Mouse (Mus musculus): Measurements from ENCODE around the gene Macrod1. TPM values are rescaled to one million over a fixed set of nuclear protein-coding genes. Genes with fewer than 3 reads are reported as not detected.

The Macrod1 gene
- total and polyA plus RNA-seq, 3 experiments, result 0.60 TPM; not detected in 2

DNA sequence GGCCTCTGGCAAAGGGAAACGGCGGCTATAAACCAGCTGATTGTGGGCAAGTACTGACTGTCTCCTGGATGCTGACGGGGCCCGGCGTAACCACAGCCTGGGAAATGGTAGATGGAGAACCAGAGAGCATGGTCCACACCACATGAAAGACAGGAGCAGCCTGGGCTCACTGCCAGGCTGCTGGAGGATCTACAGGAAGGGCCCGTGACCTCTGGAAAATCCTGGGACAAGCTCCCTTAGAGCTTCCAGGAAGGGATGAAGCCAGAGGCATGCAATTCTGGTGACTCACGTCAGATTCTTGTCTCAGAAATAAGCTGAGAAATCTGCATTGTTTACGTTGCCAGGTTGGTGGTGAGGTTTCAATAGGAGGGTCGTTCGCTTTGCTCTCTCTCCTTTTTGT is 1.8 kb upstream of the Macrod1 start:
- H3K27me3 ChIP-seq (ENCODE audit: insufficient read depth, low read length), result peaks cover 58% of the 10 kb centered on the region
- no peak for ATAC-seq (ENCODE audit: extremely low read depth, insufficient number of reproducible peaks, low FRiP score, poor library complexity, severe bottlenecking)

DNA sequence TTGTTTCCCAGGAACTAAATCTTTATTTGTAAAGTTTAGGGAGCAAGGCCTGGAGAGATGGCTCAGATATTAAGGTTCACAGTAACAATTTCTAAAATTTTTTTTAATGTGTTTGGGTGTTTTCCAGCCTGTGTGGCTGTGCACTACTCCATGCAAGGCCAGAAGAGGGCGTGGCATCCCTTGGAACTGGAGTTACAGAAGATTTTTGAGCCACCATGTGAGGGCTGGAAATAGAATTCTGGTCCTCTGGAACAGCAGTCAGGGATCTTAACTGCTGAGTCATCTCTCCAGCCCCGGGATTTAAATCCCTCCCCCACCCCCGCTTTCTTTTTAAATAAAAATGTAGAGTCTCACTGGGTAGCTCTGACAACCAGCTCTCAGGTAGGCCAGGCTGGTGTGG is 1.4 kb upstream of the Macrod1 start:
- DNase-seq (ENCODE audit: low spot score) (no peak), ATAC-seq (ENCODE audit: extremely low read depth, insufficient number of reproducible peaks, low FRiP score, poor library complexity, severe bottlenecking) (no peak)
- Histone ChIP-seq H3K9me3 (replicated peaks) (no peaks in the 10 kb centered on the region), H3K4me1 (ENCODE audit: insufficient read depth, low read depth, low read length) (peaks cover 17% of the 10 kb centered on the region), H3K27me3 (ENCODE audit: insufficient read depth, low read length) (peaks cover 59% of the 10 kb centered on the region), H3K36me3 (replicated peaks) (no peaks in the 10 kb centered on the region), H3K4me3 (ENCODE audit: low read depth, low read length) (no peak overlapping the region)
- TF ChIP-seq POLR2AphosphoS5 (IDR thresholded peaks at IDR 0.05; ENCODE audit: insufficient replicate concordance, low read depth, low read length) (no peak), GATA2 (IDR thresholded peaks at IDR 0.05; ENCODE audit: borderline replicate concordance, low read depth, low read length) (no peak), CTCF (IDR thresholded peaks at IDR 0.05; ENCODE audit: low read depth, low read length) (no peak), GATA1 (IDR thresholded peaks at IDR 0.05; ENCODE audit: borderline replicate concordance, low read length) (no peak), TAL1 (conservative IDR thresholded peaks at IDR 0.05; ENCODE audit: low read depth, low read length) (no peak)

More for the DNA sequence above, 1.8 kb upstream of the Macrod1 start:
- TF ChIP-seq POLR2AphosphoS5 (IDR thresholded peaks at IDR 0.05; ENCODE audit: insufficient replicate concordance, low read depth, low read length), result no peak
- no peak for TF ChIP-seq TAL1 (conservative IDR thresholded peaks at IDR 0.05; ENCODE audit: low read depth, low read length)
- TF ChIP-seq GATA1 (IDR thresholded peaks at IDR 0.05; ENCODE audit: borderline replicate concordance, low read length), result no peak
- no peak for TF ChIP-seq GATA2 (IDR thresholded peaks at IDR 0.05; ENCODE audit: borderline replicate concordance, low read depth, low read length)
- TF ChIP-seq CTCF (IDR thresholded peaks at IDR 0.05; ENCODE audit: low read depth, low read length), result no peak
- DNase-seq (ENCODE audit: low spot score), result no peak
- Histone ChIP-seq H3K4me1 (ENCODE audit: insufficient read depth, low read depth, low read length) (peaks cover 17% of the 10 kb centered on the region), H3K36me3 (replicated peaks) (no peaks in the 10 kb centered on the region), H3K9me3 (replicated peaks) (no peaks in the 10 kb centered on the region), H3K4me3 (ENCODE audit: low read depth, low read length) (no peak overlapping the region)

DNA sequence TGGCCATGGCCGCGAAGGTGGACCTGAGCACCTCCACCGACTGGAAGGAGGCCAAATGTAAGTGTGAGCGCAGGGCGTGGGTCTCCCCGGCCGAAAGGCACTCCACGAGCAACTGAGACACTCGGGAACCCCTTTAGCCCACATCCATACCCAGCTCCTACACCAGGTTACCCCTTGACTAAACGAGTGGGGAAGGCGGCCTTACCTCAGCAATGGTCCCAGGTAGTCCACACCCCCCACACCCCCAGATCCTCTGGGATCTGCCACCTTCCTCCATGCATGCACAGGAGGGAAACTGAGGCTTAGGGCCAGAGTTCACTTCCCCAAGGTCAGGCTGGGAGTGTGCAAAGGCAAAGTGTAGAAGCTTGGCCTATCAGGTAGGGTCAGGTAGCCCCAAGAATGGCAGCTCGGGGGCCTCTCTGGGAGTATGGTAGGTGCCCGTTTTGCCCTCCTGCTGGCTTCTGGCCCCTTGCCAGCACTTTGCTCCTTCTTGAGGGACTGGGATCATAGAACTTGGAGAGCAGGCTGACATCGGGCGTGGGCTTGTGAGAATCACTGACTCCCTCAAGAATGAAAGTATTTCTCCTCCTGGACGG is 614 bp downstream of the Macrod1 start:
- ATAC-seq (ENCODE audit: extremely low read depth, insufficient number of reproducible peaks, low FRiP score, poor library complexity, severe bottlenecking), result no peak
- DNase-seq (ENCODE audit: low spot score), result no peak
- peak overlapping the region; percentile 54; the same call in 1 of the 2 replicates for H3K4me3 ChIP-seq (ENCODE audit: low read depth, low read length)
- H3K9me3 ChIP-seq (replicated peaks), result no peaks in the 10 kb centered on the region
- H3K4me1 ChIP-seq (ENCODE audit: insufficient read depth, low read depth, low read length), result peaks cover 24% of the 10 kb centered on the region
- no peak for TF ChIP-seq POLR2AphosphoS5 (IDR thresholded peaks at IDR 0.05; ENCODE audit: insufficient replicate concordance, low read depth, low read length)
- no peak for TF ChIP-seq CTCF (IDR thresholded peaks at IDR 0.05; ENCODE audit: low read depth, low read length)
- TF ChIP-seq TAL1 (conservative IDR thresholded peaks at IDR 0.05; ENCODE audit: low read depth, low read length), result no peak
- TF ChIP-seq GATA1 (IDR thresholded peaks at IDR 0.05; ENCODE audit: borderline replicate concordance, low read length), result no peak
- TF ChIP-seq GATA2 (IDR thresholded peaks at IDR 0.05; ENCODE audit: borderline replicate concordance, low read depth, low read length), result no peak
- H3K36me3 ChIP-seq (replicated peaks), result no peaks in the 10 kb centered on the region
- H3K27me3 ChIP-seq (ENCODE audit: insufficient read depth, low read length), result peaks cover 66% of the 10 kb centered on the region

DNA sequence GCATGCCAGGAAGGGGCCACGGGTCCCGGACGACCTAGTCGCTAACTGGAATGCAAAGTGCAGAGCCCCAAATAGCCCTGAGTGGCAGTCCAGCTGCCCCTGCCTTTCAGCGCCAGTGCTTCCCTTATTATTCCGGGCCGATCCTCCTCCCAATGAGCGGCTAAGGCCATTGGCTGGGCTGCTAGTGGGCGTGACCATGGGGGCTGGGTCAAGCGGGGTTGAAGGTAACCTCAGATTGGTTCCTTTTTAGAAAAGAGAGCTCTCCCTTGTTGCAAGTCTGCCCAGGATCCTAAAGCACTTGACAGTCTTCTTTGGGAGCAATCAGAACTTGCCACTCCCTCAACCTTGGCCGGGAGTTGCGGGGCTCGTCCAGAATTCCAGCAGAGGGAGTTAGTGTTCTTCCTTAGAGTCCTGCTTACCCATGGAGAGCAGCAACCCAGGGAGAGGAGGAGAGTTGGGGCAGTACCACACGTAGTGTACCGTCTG is 1.2 kb downstream of the Macrod1 start:
- H3K36me3 ChIP-seq (replicated peaks), result no peaks in the 10 kb centered on the region
- H3K9me3 ChIP-seq (replicated peaks), result no peaks in the 10 kb centered on the region
- H3K4me1 ChIP-seq (ENCODE audit: insufficient read depth, low read depth, low read length), result peaks cover 24% of the 10 kb centered on the region
- DNase-seq (ENCODE audit: low spot score), result peak; percentile 42
- no peak for TF ChIP-seq POLR2AphosphoS5 (IDR thresholded peaks at IDR 0.05; ENCODE audit: insufficient replicate concordance, low read depth, low read length)
- no peak for TF ChIP-seq CTCF (IDR thresholded peaks at IDR 0.05; ENCODE audit: low read depth, low read length)
- no peak for TF ChIP-seq GATA1 (IDR thresholded peaks at IDR 0.05; ENCODE audit: borderline replicate concordance, low read length)
- TF ChIP-seq TAL1 (conservative IDR thresholded peaks at IDR 0.05; ENCODE audit: low read depth, low read length), result no peak
- TF ChIP-seq GATA2 (IDR thresholded peaks at IDR 0.05; ENCODE audit: borderline replicate concordance, low read depth, low read length), result no peak
- ATAC-seq (ENCODE audit: extremely low read depth, insufficient number of reproducible peaks, low FRiP score, poor library complexity, severe bottlenecking), result peak; percentile 57
- peaks cover 67% of the 10 kb centered on the region for H3K27me3 ChIP-seq (ENCODE audit: insufficient read depth, low read length)
- peak overlapping the region; percentile 42; the same call in 1 of the 2 replicates for H3K4me3 ChIP-seq (ENCODE audit: low read depth, low read length)

DNA sequence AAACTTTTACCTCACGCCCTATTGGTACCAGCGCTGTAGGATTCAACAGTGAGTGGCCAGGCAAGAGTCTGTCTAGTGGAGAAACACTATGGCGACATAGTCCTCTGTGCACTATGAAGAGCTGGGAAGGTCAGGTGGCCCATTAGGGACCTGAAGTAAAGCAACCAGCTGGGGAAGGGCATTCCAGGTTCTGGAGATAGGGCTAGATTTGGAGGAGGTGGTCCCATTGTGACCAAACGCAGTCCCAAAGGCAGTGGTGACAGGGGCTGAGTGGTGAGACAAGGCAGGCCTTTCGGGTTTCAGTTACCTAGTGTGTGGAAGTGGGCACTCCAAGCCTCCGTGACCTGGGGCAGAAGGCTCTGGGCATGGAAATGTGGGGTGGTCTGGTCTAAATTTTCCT is 1.9 kb downstream of the Macrod1 start:
- TF ChIP-seq GATA1 (IDR thresholded peaks at IDR 0.05; ENCODE audit: borderline replicate concordance, low read length) (no peak), GATA2 (IDR thresholded peaks at IDR 0.05; ENCODE audit: borderline replicate concordance, low read depth, low read length) (no peak), CTCF (IDR thresholded peaks at IDR 0.05; ENCODE audit: low read depth, low read length) (no peak), POLR2AphosphoS5 (IDR thresholded peaks at IDR 0.05; ENCODE audit: insufficient replicate concordance, low read depth, low read length) (no peak), TAL1 (conservative IDR thresholded peaks at IDR 0.05; ENCODE audit: low read depth, low read length) (no peak)
- ATAC-seq (ENCODE audit: extremely low read depth, insufficient number of reproducible peaks, low FRiP score, poor library complexity, severe bottlenecking) (no peak), DNase-seq (ENCODE audit: low spot score) (no peak)
- Histone ChIP-seq H3K36me3 (replicated peaks) (no peaks in the 10 kb centered on the region), H3K9me3 (replicated peaks) (no peaks in the 10 kb centered on the region), H3K27me3 (ENCODE audit: insufficient read depth, low read length) (peaks cover 71% of the 10 kb centered on the region), H3K4me3 (ENCODE audit: low read depth, low read length) (no peak overlapping the region), H3K4me1 (ENCODE audit: insufficient read depth, low read depth, low read length) (peaks cover 24% of the 10 kb centered on the region)

DNA sequence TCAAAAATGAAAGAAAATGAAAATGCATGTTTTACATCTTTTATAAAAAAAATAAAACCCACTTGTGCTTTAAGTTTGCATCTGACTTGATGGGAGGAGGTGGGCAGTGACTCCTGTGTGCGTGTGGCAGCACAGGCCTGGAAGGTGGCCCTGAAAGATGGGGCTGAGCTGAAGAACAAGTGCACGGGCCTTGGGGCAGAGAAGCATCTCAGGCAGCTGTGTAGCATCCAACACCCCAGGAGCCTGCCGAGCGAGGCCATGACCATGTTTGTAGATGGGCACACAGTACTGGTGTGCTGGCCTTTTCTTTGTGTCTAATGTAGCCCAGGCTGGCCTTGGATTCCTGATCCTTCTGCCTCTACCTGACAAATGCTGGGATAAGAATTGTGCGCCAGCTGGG is 5.5 kb downstream of the Macrod1 start:
- TF ChIP-seq POLR2AphosphoS5 (IDR thresholded peaks at IDR 0.05; ENCODE audit: insufficient replicate concordance, low read depth, low read length) (no peak), TAL1 (conservative IDR thresholded peaks at IDR 0.05; ENCODE audit: low read depth, low read length) (no peak), GATA1 (IDR thresholded peaks at IDR 0.05; ENCODE audit: borderline replicate concordance, low read length) (no peak), CTCF (IDR thresholded peaks at IDR 0.05; ENCODE audit: low read depth, low read length) (no peak), GATA2 (IDR thresholded peaks at IDR 0.05; ENCODE audit: borderline replicate concordance, low read depth, low read length) (no peak)
- H3K4me3 ChIP-seq (ENCODE audit: low read depth, low read length), result no peak overlapping the region
- H3K4me1 ChIP-seq (ENCODE audit: insufficient read depth, low read depth, low read length), result peaks cover 32% of the 10 kb centered on the region
- H3K36me3 ChIP-seq (replicated peaks), result no peaks in the 10 kb centered on the region
- ATAC-seq (ENCODE audit: extremely low read depth, insufficient number of reproducible peaks, low FRiP score, poor library complexity, severe bottlenecking) (no peak), DNase-seq (ENCODE audit: low spot score) (no peak)
- no peaks in the 10 kb centered on the region for H3K9me3 ChIP-seq (replicated peaks)
- H3K27me3 ChIP-seq (ENCODE audit: insufficient read depth, low read length), result peaks cover 67% of the 10 kb centered on the region
